Comparison of ENCODE assay signal across 8 mouse cellular contexts in genomic region chr6:17065791-17066169, GRCm38 (mm10). TPM values are rescaled to one million over a fixed set of nuclear protein-coding genes. Genes with fewer than 3 reads are reported as not detected.
DNase-seq lines count a peak whose midpoint lies in the region; ATAC-seq lines count a peak whose summit lies in the region.

No protein-coding gene starts in this region.

- peak overlapping the region; percentile 86 for H3K9ac ChIP-seq in kidney, embryonic 15.5 days
- H3K9ac ChIP-seq in midbrain, embryonic 13.5 days (replicated peaks), result peak overlapping the region; percentile 77

- WGBS in kidney, embryonic 15.5 days, result 3% methylated on average over 12 of the region's 12 CpGs
- 5% methylated on average over 12 of the region's 12 CpGs for WGBS in embryonic facial prominence, embryonic 10.5 days
- WGBS in midbrain, embryonic 13.5 days, result 6% methylated on average over 12 of the region's 12 CpGs

- no peak for DNase-seq in kidney, postnatal 4 days
- DNase-seq in embryonic facial prominence, embryonic 10.5 days (ENCODE audit: low spot score), result no peak
- peak; percentile 32 for DNase-seq in kidney, postnatal 14 days
- no peak for DNase-seq in right cerebral cortex, postnatal 25 days
- DNase-seq in frontal cortex, postnatal 36 days (ENCODE audit: low spot score in 2 of 2), result no peak
- DNase-seq in yolk sac, embryonic 10.5 days (ENCODE audit: low spot score), result no peak

- peak overlapping the region; percentile 79 for H3K27ac ChIP-seq in kidney, embryonic 15.5 days
- peak overlapping the region; percentile 94 for H3K27ac ChIP-seq in embryonic facial prominence, embryonic 10.5 days (replicated peaks)
- no peak overlapping the region for H3K27ac ChIP-seq in midbrain, embryonic 13.5 days

- H3K27me3 ChIP-seq in kidney, embryonic 15.5 days, result no peaks in the 10 kb centered on the region
- peaks cover 9% of the 10 kb centered on the region for H3K27me3 ChIP-seq in embryonic facial prominence, embryonic 10.5 days (replicated peaks; ENCODE audit: low read depth, poor library complexity, severe bottlenecking)
- peaks cover 6% of the 10 kb centered on the region; the same call in 1 of the 2 replicates for H3K27me3 ChIP-seq in midbrain, embryonic 13.5 days

- H3K36me3 ChIP-seq in kidney, embryonic 15.5 days, result no peaks in the 10 kb centered on the region
- peaks cover 7% of the 10 kb centered on the region; the same call in 1 of the 2 replicates for H3K36me3 ChIP-seq in embryonic facial prominence, embryonic 10.5 days (replicated peaks)
- no peaks in the 10 kb centered on the region for H3K36me3 ChIP-seq in midbrain, embryonic 13.5 days

- peaks cover 44% of the 10 kb centered on the region for H3K4me1 ChIP-seq in kidney, embryonic 15.5 days
- peaks cover 22% of the 10 kb centered on the region for H3K4me1 ChIP-seq in embryonic facial prominence, embryonic 10.5 days
- H3K4me1 ChIP-seq in midbrain, embryonic 13.5 days (replicated peaks), result peaks cover 5% of the 10 kb centered on the region

- H3K4me3 ChIP-seq in kidney, embryonic 15.5 days (replicated peaks), result peak overlapping the region; percentile 88
- H3K4me3 ChIP-seq in embryonic facial prominence, embryonic 10.5 days, result peak overlapping the region; percentile 87
- peak overlapping the region; percentile 69 for H3K4me3 ChIP-seq in midbrain, embryonic 13.5 days (replicated peaks)

- peak; percentile 62 for ATAC-seq in kidney, embryonic 15.5 days (replicated peaks; ENCODE audit: low FRiP score)
- ATAC-seq in midbrain, embryonic 13.5 days, result peak; percentile 66

- peak overlapping the region; percentile 88 for H3K4me2 ChIP-seq in kidney, embryonic 15.5 days
- H3K4me2 ChIP-seq in midbrain, embryonic 13.5 days (replicated peaks), result peak overlapping the region; percentile 73

- no peaks in the 10 kb centered on the region for H3K9me3 ChIP-seq in kidney, embryonic 15.5 days (replicated peaks)
- H3K9me3 ChIP-seq in embryonic facial prominence, embryonic 10.5 days, result no peaks in the 10 kb centered on the region
- H3K9me3 ChIP-seq in midbrain, embryonic 13.5 days, result no peaks in the 10 kb centered on the region

RNA-seq across cellular contexts. Expression of gene Tes, which starts 0.8 kb away (rescaled TPM):
- 70.5 and 72.6 TPM in 2 replicates for polyA plus RNA-seq in kidney, embryonic 15.5 days (2015; fragmentation: Nextera tagmentation; extraction: Ambion mirVana)
- 72.0 and 84.9 TPM in 2 replicates for polyA plus RNA-seq in embryonic facial prominence, embryonic 10.5 days (2016; fragmentation: Nextera tagmentation; extraction: Ambion mirVana)
- polyA plus RNA-seq in midbrain, embryonic 13.5 days (2015; fragmentation: Nextera tagmentation; extraction: Ambion mirVana), result 25.5 and 27.2 TPM in 2 replicates
